Mouse (Mus musculus): ENCODE measurements around the gene Ngly1. TPM values are rescaled to one million over a fixed set of nuclear protein-coding genes. Genes with fewer than 3 reads are reported as not detected.

Ngly1 gene
- polyA plus RNA-seq, 1 experiment from 2014 or later, result 27.1 TPM

DNA sequence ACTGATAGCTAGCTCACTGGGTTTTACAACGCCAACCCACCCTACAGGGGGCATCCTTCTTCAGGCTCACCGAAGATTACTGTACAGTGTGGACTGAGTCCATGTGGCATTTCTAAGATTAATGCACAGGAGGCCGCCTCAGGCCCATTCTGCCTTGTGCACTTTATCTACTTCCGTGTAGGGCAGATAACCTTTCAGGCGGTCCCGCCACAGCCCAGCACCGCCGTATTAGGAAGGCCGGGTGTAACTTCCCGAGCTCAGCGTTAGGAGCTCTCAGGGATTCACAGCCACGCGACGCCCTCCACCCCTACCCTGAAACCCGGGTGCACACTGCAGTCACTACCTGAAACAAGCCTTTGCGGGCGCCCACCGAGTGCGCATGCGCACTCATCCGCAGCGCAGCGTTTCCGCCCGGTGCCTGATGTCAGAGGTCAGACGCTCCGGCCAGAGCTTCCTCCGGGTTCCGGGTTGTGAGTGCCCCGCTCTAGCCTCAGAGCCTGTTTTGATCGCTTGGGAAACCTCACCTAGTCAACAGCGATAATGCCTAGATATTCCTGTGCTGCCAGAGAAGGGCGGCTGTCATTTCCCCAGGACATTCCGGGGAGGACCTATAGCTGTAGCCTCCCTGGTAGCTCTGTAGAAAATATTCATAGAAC lies 6.0 kb upstream of the Ngly1 start:
- Histone ChIP-seq H3K27ac (replicated peaks) (peak overlapping the region; percentile 83), H3K9me3 (replicated peaks) (no peaks in the 10 kb centered on the region), H3K4me3 (replicated peaks) (peak overlapping the region; percentile 64), H3K4me1 (peaks cover 14% of the 10 kb centered on the region), H3K36me3 (no peaks in the 10 kb centered on the region), H3K4me2 (peak overlapping the region; percentile 78), H3K9ac (replicated peaks) (peak overlapping the region; percentile 70), H3K27me3 (replicated peaks) (no peaks in the 10 kb centered on the region)
- 3% methylated on average over 34 of the region's 34 CpGs for WGBS
- ATAC-seq (ENCODE audit: low FRiP score), result peak; percentile 95

DNA sequence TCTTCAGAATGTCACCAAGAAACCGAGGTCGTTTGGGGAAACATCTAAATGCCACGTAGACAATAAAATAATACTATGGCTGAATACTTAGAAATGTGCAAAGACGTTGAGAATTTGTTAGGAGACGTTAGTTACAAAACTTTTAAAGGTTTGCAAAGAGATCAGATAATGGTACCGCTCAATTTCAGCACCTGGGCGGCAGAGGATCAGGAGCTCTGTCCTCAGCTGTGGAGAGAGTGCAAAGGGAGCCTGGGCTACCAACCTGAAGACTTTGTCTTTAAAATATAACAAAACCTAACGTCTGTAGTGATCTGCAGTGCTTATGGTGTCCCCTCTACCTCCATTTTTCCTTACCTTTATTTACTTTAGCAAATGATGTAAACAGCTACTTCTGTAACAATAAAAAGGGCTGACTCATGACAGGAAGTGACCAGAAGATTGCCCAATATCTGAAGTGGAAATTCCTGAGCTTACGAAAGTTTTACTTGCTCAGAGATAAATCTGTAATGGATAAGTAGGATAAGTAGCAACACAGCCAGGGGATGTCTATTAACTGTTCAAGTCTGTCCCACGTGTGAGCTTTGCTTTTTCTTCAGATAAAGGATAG lies 5.4 kb upstream of the Ngly1 start:
- Histone ChIP-seq H3K27ac (replicated peaks) (peak overlapping the region; percentile 83), H3K36me3 (no peaks in the 10 kb centered on the region), H3K4me2 (peak overlapping the region; percentile 78), H3K9me3 (replicated peaks) (no peaks in the 10 kb centered on the region), H3K4me3 (replicated peaks) (peak overlapping the region; percentile 64), H3K27me3 (replicated peaks) (no peaks in the 10 kb centered on the region), H3K4me1 (peaks cover 20% of the 10 kb centered on the region), H3K9ac (replicated peaks) (peak overlapping the region; percentile 70)
- ATAC-seq (ENCODE audit: low FRiP score), result peak; percentile 18; the same call in 1 of the 2 replicates
- 21% methylated on average over 10 of the region's 10 CpGs for WGBS

DNA sequence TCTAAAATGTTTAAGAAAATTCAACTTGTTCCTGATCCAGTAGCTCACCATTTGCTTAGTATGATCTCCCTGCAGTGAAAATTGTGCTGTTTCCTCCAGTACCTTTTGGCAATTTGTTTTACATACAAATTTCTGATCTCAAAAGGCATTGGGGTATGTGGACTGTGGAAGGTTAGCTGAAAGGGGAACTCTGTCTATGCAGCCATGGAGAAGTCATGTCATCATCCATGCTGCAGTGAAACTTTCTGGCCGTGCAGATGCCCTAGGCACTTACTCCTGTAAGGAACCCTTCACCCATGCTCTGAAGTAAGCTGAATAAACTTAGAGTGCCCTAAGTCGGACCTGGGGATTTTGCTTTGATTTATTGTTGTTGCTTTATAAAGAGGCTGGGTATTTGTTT lies 4.7 kb upstream of the Ngly1 start:
- Histone ChIP-seq H3K4me2 (0 out of 2 replicates have a peak overlapping the region, but pooled peaks have one; percentile 78), H3K4me3 (replicated peaks) (no peak overlapping the region), H3K9me3 (replicated peaks) (no peaks in the 10 kb centered on the region), H3K4me1 (peaks cover 20% of the 10 kb centered on the region), H3K27me3 (replicated peaks) (no peaks in the 10 kb centered on the region), H3K27ac (replicated peaks) (no peak overlapping the region), H3K36me3 (no peaks in the 10 kb centered on the region), H3K9ac (replicated peaks) (no peak overlapping the region)
- ATAC-seq (ENCODE audit: low FRiP score), result no peak
- 58% methylated on average over 2 of the region's 2 CpGs for WGBS

DNA sequence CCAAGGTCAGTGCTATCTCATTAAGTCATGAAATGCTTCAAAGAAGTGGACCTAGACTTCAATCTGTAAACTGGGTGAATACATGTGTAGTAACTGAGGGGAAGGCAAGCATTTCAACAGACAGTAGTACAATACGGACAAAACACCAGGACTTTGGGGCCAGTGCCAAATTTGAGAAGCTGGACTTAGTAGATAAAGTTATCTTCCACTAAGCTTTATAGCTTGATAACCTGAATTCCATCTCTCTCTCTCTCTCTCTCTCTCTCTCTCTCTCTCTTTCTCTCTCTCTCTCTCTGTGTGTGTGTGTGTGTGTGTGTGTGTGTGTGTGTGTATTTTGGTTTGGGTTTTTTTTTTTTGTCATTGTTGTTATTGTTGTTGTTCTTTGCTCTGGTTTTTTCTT lies 4.0 kb upstream of the Ngly1 start:
- H3K27me3 ChIP-seq (replicated peaks), result no peaks in the 10 kb centered on the region
- 73% methylated on average over 1 of the region's 1 CpGs for WGBS
- no peak for ATAC-seq (ENCODE audit: low FRiP score)

DNA sequence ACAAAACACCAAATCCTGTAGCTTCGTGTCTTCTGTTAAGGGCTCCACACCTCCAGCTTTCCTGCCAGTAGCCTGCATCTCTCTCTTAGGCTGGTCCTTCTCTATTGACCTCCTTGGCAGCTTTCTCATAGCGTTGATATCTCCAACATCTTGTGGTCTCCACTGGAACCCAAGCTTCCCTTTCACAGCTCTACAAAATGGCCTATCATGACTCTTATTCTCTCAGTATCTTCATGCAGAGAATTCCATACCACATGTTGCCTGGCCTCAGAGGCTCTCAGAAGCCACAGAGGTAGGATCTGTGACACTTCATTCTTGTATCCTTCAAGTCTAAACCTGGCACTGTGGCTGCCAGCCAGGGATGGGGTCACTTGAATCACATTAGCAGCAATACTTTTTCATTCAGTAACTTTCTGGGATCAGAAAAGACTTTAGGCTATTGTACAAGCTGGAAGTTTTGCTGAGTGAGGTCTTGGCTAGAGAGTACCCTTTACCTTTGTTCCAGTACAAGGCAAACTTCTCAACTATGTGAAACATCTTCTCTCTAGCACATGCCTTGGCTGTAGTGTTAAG lies 2.7 kb upstream of the Ngly1 start:
- H3K9me3 ChIP-seq (replicated peaks), result no peaks in the 10 kb centered on the region
- H3K4me1 ChIP-seq, result peaks cover 27% of the 10 kb centered on the region
- H3K27ac ChIP-seq (replicated peaks), result no peak overlapping the region
- H3K36me3 ChIP-seq, result no peaks in the 10 kb centered on the region
- H3K4me3 ChIP-seq (replicated peaks), result no peak overlapping the region
- H3K4me2 ChIP-seq, result no peak overlapping the region
- H3K27me3 ChIP-seq (replicated peaks), result no peaks in the 10 kb centered on the region
- 84% methylated on average over 2 of the region's 2 CpGs for WGBS
- ATAC-seq (ENCODE audit: low FRiP score), result no peak
- no peak overlapping the region for H3K9ac ChIP-seq (replicated peaks)

More for the DNA sequence above, 4.0 kb upstream of the Ngly1 start:
- H3K4me1 ChIP-seq, result peaks cover 26% of the 10 kb centered on the region
- no peak overlapping the region for H3K9ac ChIP-seq (replicated peaks)
- H3K27ac ChIP-seq (replicated peaks), result no peak overlapping the region
- H3K4me2 ChIP-seq, result no peak overlapping the region
- H3K4me3 ChIP-seq (replicated peaks), result no peak overlapping the region
- H3K9me3 ChIP-seq (replicated peaks), result no peaks in the 10 kb centered on the region
- no peaks in the 10 kb centered on the region for H3K36me3 ChIP-seq

DNA sequence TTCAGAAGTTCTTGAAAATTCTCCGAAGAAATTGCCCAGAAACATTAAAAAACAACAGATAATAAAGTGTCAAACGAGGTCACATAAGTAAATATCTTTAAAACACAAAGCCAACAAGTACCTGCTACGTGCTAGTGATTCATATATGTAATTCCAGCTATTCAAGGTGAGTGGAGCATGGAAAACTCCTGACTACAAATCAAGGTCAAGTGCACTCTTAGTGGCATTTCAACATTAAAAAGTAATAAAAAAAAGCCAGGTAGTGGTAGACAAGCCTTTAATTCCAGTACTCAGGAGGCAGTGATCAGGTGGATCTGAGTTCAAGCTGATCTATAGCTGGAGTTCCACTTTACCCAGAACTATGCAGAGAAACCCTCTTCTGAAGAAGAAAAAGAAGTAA lies 945 bp upstream of the Ngly1 start:
- no peak for ATAC-seq (ENCODE audit: low FRiP score)
- Histone ChIP-seq H3K4me2 (peak overlapping the region; percentile 85; the same call in 1 of the 2 replicates), H3K27ac (replicated peaks) (no peak overlapping the region), H3K4me3 (replicated peaks) (no peak overlapping the region), H3K27me3 (replicated peaks) (no peaks in the 10 kb centered on the region), H3K9ac (replicated peaks) (no peak overlapping the region), H3K9me3 (replicated peaks) (no peaks in the 10 kb centered on the region), H3K36me3 (no peaks in the 10 kb centered on the region), H3K4me1 (peaks cover 19% of the 10 kb centered on the region)
- WGBS, result 71% methylated on average over 3 of the region's 3 CpGs

DNA sequence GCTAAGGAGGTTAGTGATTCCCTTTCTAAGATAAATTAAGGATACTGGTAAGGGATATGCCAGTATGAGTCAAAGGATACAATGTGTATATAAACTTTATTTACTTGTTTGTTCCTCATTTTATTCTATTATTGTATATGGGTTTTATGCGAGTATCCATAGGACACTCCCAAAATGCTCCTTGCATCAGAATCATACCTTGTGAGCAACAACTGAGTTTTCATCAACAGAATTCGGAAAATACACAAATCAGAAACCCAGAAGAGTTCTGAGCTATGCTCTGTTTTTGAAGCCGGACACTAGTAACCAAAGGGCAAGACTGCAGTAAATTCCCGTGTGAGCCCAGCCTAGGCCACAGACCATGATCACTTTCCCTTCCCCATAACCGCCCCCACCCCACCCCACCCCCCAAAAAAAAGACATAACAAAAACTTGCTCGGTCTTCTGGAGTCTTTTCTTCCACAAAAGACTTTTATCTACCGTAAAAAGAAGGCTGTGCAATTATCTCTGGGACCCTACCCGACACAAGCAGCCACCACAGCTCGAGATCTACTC lies 400 bp upstream of the Ngly1 start:
- Histone ChIP-seq H3K9ac (replicated peaks) (peak overlapping the region; percentile 86), H3K9me3 (replicated peaks) (no peaks in the 10 kb centered on the region), H3K4me1 (peaks cover 17% of the 10 kb centered on the region), H3K4me3 (replicated peaks) (peak overlapping the region; percentile 79), H3K4me2 (peak overlapping the region; percentile 85), H3K27ac (replicated peaks) (no peak overlapping the region), H3K36me3 (no peaks in the 10 kb centered on the region), H3K27me3 (replicated peaks) (no peaks in the 10 kb centered on the region)
- 18% methylated on average over 9 of the region's 9 CpGs for WGBS
- ATAC-seq (ENCODE audit: low FRiP score), result peak; percentile 38

DNA sequence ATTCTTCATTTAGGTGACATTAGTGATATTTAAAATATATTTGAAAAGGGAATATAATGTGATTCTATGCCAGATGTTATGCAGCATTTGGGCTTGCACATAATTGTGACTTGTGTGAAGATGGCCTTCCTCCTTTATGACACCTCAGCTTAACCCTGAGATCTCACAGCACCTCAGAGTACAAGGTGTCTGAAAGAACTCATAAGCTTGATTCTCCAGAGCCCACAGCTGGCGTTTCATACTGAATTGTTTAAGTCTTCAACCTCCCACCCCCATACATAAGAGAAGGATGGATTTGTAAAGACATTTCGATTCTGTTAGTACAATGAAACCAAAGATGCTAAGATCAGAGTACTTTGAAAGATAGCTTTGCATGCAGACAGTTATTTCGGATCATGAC lies 1.0 kb downstream of the Ngly1 start:
- Histone ChIP-seq H3K4me3 (replicated peaks) (peak overlapping the region; percentile 79), H3K4me1 (peaks cover 13% of the 10 kb centered on the region), H3K9ac (replicated peaks) (peak overlapping the region; percentile 86), H3K27me3 (replicated peaks) (no peaks in the 10 kb centered on the region), H3K36me3 (peaks cover 5% of the 10 kb centered on the region; the same call in 1 of the 2 replicates), H3K9me3 (replicated peaks) (no peaks in the 10 kb centered on the region), H3K27ac (replicated peaks) (no peak overlapping the region), H3K4me2 (peak overlapping the region; percentile 85)
- 75% methylated on average over 3 of the region's 3 CpGs for WGBS
- ATAC-seq (ENCODE audit: low FRiP score), result no peak

DNA sequence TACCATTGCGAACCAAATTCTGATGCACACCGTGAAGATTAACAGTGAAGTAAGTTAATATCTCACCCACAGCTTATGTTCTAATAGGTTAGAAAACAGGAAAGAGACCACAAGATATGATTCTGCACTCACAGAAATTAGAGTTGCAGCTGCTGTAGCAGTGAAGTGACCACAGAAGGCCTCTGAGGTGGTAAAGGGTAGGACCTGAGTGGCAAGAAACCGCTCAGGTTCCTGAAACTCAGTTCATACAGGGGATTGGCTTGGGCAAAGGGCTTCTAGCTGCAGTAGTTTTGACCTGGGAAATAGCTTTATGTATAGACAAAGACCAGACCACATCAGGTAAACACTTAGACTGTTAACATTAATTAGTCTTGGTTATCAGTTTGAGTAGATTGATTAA lies 6.7 kb downstream of the Ngly1 start:
- WGBS, result 93% methylated on average over 3 of the region's 3 CpGs
- H3K36me3 ChIP-seq, result peaks cover 23% of the 10 kb centered on the region

DNA sequence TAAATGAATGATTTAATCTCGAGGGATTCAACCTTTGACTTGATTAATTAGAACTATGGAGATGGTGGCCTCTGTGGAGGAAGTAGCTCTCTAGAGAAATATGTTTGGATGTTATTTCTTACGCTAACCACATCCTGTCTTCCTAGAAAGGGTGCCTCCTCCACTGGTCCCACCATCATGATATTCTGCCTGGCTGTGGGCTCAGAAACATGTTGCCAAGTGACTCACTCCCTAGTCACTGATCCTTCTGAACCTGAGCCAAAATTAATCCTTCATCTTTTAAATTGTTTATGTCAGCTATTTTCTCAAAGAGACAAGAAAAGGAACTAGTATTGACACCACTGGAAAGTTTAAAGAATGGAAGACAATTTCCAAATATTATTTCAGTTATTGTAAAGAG lies 7.1 kb downstream of the Ngly1 start:
- H3K4me3 ChIP-seq (replicated peaks), result no peak overlapping the region
- H3K27me3 ChIP-seq (replicated peaks), result no peaks in the 10 kb centered on the region
- peaks cover 23% of the 10 kb centered on the region for H3K36me3 ChIP-seq
- no peak overlapping the region for H3K4me2 ChIP-seq
- H3K27ac ChIP-seq (replicated peaks), result no peak overlapping the region
- no peak for ATAC-seq (ENCODE audit: low FRiP score)
- H3K9ac ChIP-seq (replicated peaks), result no peak overlapping the region
- H3K4me1 ChIP-seq, result no peaks in the 10 kb centered on the region
- 68% methylated on average over 2 of the region's 2 CpGs for WGBS
- no peaks in the 10 kb centered on the region for H3K9me3 ChIP-seq (replicated peaks)

More for the DNA sequence above, 6.7 kb downstream of the Ngly1 start:
- Histone ChIP-seq H3K4me3 (replicated peaks) (no peak overlapping the region), H3K27me3 (replicated peaks) (no peaks in the 10 kb centered on the region), H3K4me2 (no peak overlapping the region), H3K27ac (replicated peaks) (no peak overlapping the region), H3K9ac (replicated peaks) (no peak overlapping the region), H3K9me3 (replicated peaks) (no peaks in the 10 kb centered on the region), H3K4me1 (no peaks in the 10 kb centered on the region)
- ATAC-seq (ENCODE audit: low FRiP score), result no peak

DNA sequence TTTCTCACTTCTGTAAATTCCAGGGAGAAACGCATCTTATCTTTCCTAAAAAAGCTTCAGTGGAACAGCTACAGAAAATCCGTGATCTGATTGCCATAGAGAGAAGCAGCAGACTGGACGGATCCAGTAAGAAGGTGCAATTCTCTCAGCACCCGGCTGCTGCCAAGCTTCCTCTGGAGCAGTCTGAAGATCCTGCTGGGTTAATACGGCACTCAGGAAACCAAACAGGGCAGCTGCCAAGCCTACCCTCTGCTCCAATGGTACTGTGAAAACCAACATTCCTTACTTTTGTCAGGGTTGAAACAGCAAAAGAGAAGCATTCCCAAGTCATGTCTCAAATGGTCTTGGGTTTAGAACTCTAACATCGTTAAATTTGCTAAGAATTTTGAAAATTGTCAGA lies 11.5 kb downstream of the Ngly1 start:
- ATAC-seq (ENCODE audit: low FRiP score), result no peak
- no peak overlapping the region for H3K9ac ChIP-seq (replicated peaks)
- WGBS, result 69% methylated on average over 6 of the region's 6 CpGs

DNA sequence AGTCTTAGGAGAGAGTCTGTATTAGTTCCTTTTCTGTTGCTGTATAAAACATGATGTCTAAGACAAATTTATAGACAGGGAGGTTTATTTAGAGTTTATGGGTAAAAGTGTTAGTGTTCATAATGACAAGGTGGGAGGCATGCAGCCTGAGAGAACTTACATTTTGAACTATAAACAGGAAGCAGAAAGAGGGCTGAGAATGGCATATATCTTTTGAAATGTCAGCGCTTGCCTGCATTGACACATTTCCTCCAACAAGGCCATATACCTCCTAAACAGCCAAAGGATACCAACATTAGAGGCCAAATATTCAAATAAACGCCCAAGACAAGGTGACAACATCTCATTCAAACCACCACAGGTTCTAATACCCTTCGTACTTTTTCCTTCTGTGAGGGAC lies 12.8 kb downstream of the Ngly1 start:
- H3K27ac ChIP-seq (replicated peaks), result no peak overlapping the region
- WGBS, result 85% methylated on average over 3 of the region's 3 CpGs
- no peak overlapping the region for H3K9ac ChIP-seq (replicated peaks)
- H3K4me1 ChIP-seq, result no peaks in the 10 kb centered on the region
- no peak overlapping the region for H3K4me2 ChIP-seq
- no peak overlapping the region for H3K4me3 ChIP-seq (replicated peaks)
- H3K27me3 ChIP-seq (replicated peaks), result no peaks in the 10 kb centered on the region
- ATAC-seq (ENCODE audit: low FRiP score), result no peak
- peaks cover 14% of the 10 kb centered on the region for H3K36me3 ChIP-seq
- no peaks in the 10 kb centered on the region for H3K9me3 ChIP-seq (replicated peaks)

More for the DNA sequence above, 11.5 kb downstream of the Ngly1 start:
- no peak overlapping the region for H3K4me3 ChIP-seq (replicated peaks)
- H3K9me3 ChIP-seq (replicated peaks), result no peaks in the 10 kb centered on the region
- no peak overlapping the region for H3K27ac ChIP-seq (replicated peaks)
- H3K36me3 ChIP-seq, result peaks cover 22% of the 10 kb centered on the region
- H3K4me1 ChIP-seq, result no peaks in the 10 kb centered on the region
- H3K27me3 ChIP-seq (replicated peaks), result no peaks in the 10 kb centered on the region
- no peak overlapping the region for H3K4me2 ChIP-seq
